Mouse (Mus musculus): ENCODE data around the gene Acads. TPM values are rescaled to one million over a fixed set of nuclear protein-coding genes. Genes with fewer than 3 reads are reported as not detected.
"Not testable (repeated sequence)": the region's sequence is repeated elsewhere in the genome, so short reads cannot be mapped to it uniquely, and the experiment has no call there.

Gene Acads
- polyA plus RNA-seq, 1 experiment from 2014 or later: 59.9 TPM

- DNase-seq (ENCODE audit: extremely low spot score, low spot score): no peak
- Histone ChIP-seq H3K36me3 (replicated peaks) (peaks cover 34% of the 10 kb centered on the region), H3K27ac (no peak overlapping the region), H3K9me3 (no peaks in the 10 kb centered on the region), H3K4me3 (no peak overlapping the region), H3K27me3 (ENCODE audit: poor library complexity, severe bottlenecking) (no peaks in the 10 kb centered on the region), H3K4me1 (no peaks in the 10 kb centered on the region)
- WGBS: 87% methylated on average over 4 of the region's 4 CpGs
Observed at GRCm38 (mm10) chr5:115074749-115075148, 44.4 kb downstream of the Acads start.

GRCm38 (mm10) chr5:115073306-115073705 is 45.8 kb downstream of the Acads start:
- 90% methylated on average over 8 of the region's 8 CpGs for WGBS
- not testable (repeated sequence) for H3K27me3 ChIP-seq (ENCODE audit: poor library complexity, severe bottlenecking); H3K4me3 ChIP-seq; DNase-seq (ENCODE audit: extremely low spot score, low spot score); H3K27ac ChIP-seq; H3K4me1 ChIP-seq; H3K9me3 ChIP-seq
- H3K36me3 ChIP-seq (replicated peaks): peaks cover 34% of the 10 kb centered on the region

GRCm38 (mm10) chr5:115072143-115072542 is 47.0 kb downstream of the Acads start:
- Histone ChIP-seq H3K36me3 (replicated peaks) (peaks cover 27% of the 10 kb centered on the region), H3K27ac (peak overlapping the region; percentile 40; the same call in 1 of the 2 replicates), H3K27me3 (ENCODE audit: poor library complexity, severe bottlenecking) (no peaks in the 10 kb centered on the region), H3K4me1 (no peaks in the 10 kb centered on the region), H3K4me3 (no peak overlapping the region), H3K9me3 (no peaks in the 10 kb centered on the region)
- DNase-seq (ENCODE audit: extremely low spot score, low spot score): no peak
- WGBS: 95% methylated on average over 7 of the region's 7 CpGs

- H3K4me1 ChIP-seq: no peaks in the 10 kb centered on the region
- WGBS: 97% methylated on average over 11 of the region's 11 CpGs
- no peaks in the 10 kb centered on the region for H3K9me3 ChIP-seq
- no peak for DNase-seq (ENCODE audit: extremely low spot score, low spot score)
- no peak overlapping the region for H3K4me3 ChIP-seq
- H3K36me3 ChIP-seq (replicated peaks): peaks cover 21% of the 10 kb centered on the region
- H3K27me3 ChIP-seq (ENCODE audit: poor library complexity, severe bottlenecking): no peaks in the 10 kb centered on the region
- peak overlapping the region; percentile 26; the same call in 1 of the 2 replicates for H3K27ac ChIP-seq
Observed at GRCm38 (mm10) chr5:115071096-115071901, 47.8 kb downstream of the Acads start.

GRCm38 (mm10) chr5:115070457-115070856 is 48.7 kb downstream of the Acads start:
- Histone ChIP-seq H3K27me3 (ENCODE audit: poor library complexity, severe bottlenecking) (no peaks in the 10 kb centered on the region), H3K9me3 (no peaks in the 10 kb centered on the region), H3K4me3 (no peak overlapping the region), H3K27ac (no peak overlapping the region), H3K4me1 (no peaks in the 10 kb centered on the region), H3K36me3 (replicated peaks) (peaks cover 17% of the 10 kb centered on the region)
- 96% methylated on average over 2 of the region's 2 CpGs for WGBS
- DNase-seq (ENCODE audit: extremely low spot score, low spot score): no peak

GRCm38 (mm10) chr5:115069611-115070010 is 49.5 kb downstream of the Acads start:
- Histone ChIP-seq H3K4me1 (no peaks in the 10 kb centered on the region), H3K4me3 (no peak overlapping the region), H3K36me3 (replicated peaks) (peaks cover 17% of the 10 kb centered on the region), H3K9me3 (no peaks in the 10 kb centered on the region), H3K27ac (no peak overlapping the region), H3K27me3 (ENCODE audit: poor library complexity, severe bottlenecking) (no peaks in the 10 kb centered on the region)
- no peak for DNase-seq (ENCODE audit: extremely low spot score, low spot score)
- 93% methylated on average over 3 of the region's 3 CpGs for WGBS

- H3K27me3 ChIP-seq (ENCODE audit: poor library complexity, severe bottlenecking): no peaks in the 10 kb centered on the region
- H3K4me3 ChIP-seq: no peak overlapping the region
- no peaks in the 10 kb centered on the region for H3K4me1 ChIP-seq
- WGBS: 94% methylated on average over 11 of the region's 11 CpGs
- H3K36me3 ChIP-seq (replicated peaks): peaks cover 23% of the 10 kb centered on the region
- no peak for DNase-seq (ENCODE audit: extremely low spot score, low spot score)
- H3K9me3 ChIP-seq: no peaks in the 10 kb centered on the region
- no peak overlapping the region for H3K27ac ChIP-seq
Observed at GRCm38 (mm10) chr5:115068671-115069421, 50.3 kb downstream of the Acads start.

- Histone ChIP-seq H3K4me3 (no peak overlapping the region), H3K36me3 (replicated peaks) (peaks cover 45% of the 10 kb centered on the region), H3K27ac (no peak overlapping the region), H3K9me3 (no peaks in the 10 kb centered on the region), H3K27me3 (ENCODE audit: poor library complexity, severe bottlenecking) (no peaks in the 10 kb centered on the region), H3K4me1 (no peaks in the 10 kb centered on the region)
- 91% methylated on average over 4 of the region's 4 CpGs for WGBS
- DNase-seq (ENCODE audit: extremely low spot score, low spot score): no peak
Observed at GRCm38 (mm10) chr5:115066245-115066644, 52.9 kb downstream of the Acads start.

GRCm38 (mm10) chr5:115063391-115063790 is 55.8 kb downstream of the Acads start:
- no peak overlapping the region for H3K4me3 ChIP-seq
- H3K4me1 ChIP-seq: no peaks in the 10 kb centered on the region
- H3K27ac ChIP-seq: no peak overlapping the region
- peaks cover 45% of the 10 kb centered on the region for H3K36me3 ChIP-seq (replicated peaks)
- WGBS: 93% methylated on average over 7 of the region's 7 CpGs
- no peaks in the 10 kb centered on the region for H3K9me3 ChIP-seq
- DNase-seq (ENCODE audit: extremely low spot score, low spot score): no peak
- no peaks in the 10 kb centered on the region for H3K27me3 ChIP-seq (ENCODE audit: poor library complexity, severe bottlenecking)

- no peaks in the 10 kb centered on the region for H3K4me1 ChIP-seq
- no peak for DNase-seq (ENCODE audit: extremely low spot score, low spot score)
- H3K27ac ChIP-seq: no peak overlapping the region
- 89% methylated on average over 1 of the region's 1 CpGs for WGBS
- H3K9me3 ChIP-seq: no peaks in the 10 kb centered on the region
- H3K36me3 ChIP-seq (replicated peaks): peaks cover 45% of the 10 kb centered on the region
- H3K27me3 ChIP-seq (ENCODE audit: poor library complexity, severe bottlenecking): no peaks in the 10 kb centered on the region
- H3K4me3 ChIP-seq: no peak overlapping the region
Observed at GRCm38 (mm10) chr5:115062566-115062965, 56.6 kb downstream of the Acads start.

- DNase-seq (ENCODE audit: extremely low spot score, low spot score): no peak
- H3K36me3 ChIP-seq (replicated peaks): peaks cover 53% of the 10 kb centered on the region
- H3K27me3 ChIP-seq (ENCODE audit: poor library complexity, severe bottlenecking): no peaks in the 10 kb centered on the region
- no peak overlapping the region for H3K27ac ChIP-seq
- no peaks in the 10 kb centered on the region for H3K9me3 ChIP-seq
- 94% methylated on average over 3 of the region's 3 CpGs for WGBS
- H3K4me3 ChIP-seq: no peak overlapping the region
- no peaks in the 10 kb centered on the region for H3K4me1 ChIP-seq
Observed at GRCm38 (mm10) chr5:115060977-115061376, 58.2 kb downstream of the Acads start.
